Mouse (Mus musculus) hindlimb bud, embryonic 11.5 days (tissue): ENCODE data around the gene Pagr1b.

Experiments used
- DNase-seq: peaks from one replicate; pipeline ENCODE4 v3.0.0-alpha.2; 2012; ENCODE audit warnings: low read depth, low spot score; ENCODE audit errors: extremely low spot score

The Pagr1b gene

DNA sequence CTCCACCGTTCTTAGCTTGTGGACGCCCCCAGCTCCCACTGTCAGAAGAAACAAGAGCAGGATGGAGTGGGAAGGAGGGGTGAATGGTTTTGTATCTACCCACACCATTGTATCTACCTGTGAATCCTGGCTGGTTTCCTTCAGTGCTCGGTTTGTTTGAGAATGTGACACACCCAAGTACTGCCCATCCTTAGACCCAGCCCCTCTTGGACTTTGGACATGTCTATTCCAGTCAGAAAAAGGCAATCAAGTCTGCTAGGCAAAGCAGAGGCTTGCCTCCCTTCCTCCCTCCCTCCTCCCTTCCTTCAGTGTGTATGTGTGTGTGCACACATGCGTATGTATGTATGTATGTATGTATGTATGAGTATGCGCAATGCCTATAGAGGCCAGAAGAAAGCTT lies 12.7 kb downstream of the Pagr1b start:
- DNase-seq, result no peak

DNA sequence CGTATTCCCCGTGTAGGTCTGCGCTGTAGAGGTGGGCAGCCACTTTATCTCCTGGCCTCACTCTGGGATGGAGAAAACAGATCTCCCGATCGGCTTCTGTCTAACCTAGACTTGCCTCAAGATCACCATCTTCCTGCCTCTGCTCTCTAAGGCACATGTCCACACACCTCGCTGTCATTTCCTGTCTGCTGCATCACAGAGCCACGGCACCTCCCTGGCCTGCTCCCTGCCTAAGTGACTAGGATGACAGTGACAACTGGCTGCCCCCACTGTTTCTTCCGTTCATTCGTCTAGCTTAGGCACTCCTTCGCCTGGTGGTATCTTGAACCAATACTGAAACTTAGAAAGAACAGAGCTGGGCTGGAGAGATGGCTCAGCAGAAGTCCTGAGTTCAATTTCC lies 16.7 kb downstream of the Pagr1b start:
- no peak for DNase-seq

DNA sequence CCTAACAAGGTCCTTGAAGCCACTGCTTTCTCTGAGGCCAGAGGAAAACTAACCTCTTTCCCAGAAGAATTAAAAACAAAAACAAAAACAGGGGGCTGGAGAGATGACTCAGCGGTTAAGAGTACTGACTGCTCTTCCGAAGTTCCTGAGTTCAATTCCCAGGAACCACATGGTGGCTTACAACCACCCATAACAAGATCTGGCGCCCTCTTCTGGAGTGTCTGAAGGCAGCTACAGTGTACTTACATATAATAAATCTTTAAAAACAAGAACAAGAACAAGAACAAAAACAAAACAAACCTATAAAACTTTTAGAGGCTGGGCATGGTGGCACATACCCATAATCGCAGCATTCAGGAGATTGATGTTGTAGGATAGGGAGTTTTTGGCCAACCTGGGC lies 19.8 kb downstream of the Pagr1b start:
- no peak for DNase-seq

DNA sequence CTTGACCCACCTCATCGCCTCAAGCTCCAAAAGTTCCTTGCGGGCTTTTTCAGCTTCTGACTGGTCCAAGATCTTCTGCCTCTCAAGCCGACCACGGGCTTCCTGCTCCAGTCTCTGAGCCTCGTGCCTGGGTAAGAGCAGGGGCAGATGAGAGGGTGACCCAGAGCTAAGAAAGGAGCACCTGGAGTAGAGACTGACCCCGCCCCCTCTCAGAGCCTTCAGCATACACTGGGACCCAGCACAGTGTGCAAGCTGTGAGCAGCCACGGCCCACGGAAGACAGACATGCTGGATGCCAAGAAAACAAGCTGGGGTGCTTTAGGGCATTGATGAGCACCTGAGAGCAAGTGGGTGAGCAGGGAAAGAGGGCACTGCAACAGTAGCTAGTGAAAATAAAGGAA lies 27.5 kb downstream of the Pagr1b start:
- DNase-seq, result no peak

DNA sequence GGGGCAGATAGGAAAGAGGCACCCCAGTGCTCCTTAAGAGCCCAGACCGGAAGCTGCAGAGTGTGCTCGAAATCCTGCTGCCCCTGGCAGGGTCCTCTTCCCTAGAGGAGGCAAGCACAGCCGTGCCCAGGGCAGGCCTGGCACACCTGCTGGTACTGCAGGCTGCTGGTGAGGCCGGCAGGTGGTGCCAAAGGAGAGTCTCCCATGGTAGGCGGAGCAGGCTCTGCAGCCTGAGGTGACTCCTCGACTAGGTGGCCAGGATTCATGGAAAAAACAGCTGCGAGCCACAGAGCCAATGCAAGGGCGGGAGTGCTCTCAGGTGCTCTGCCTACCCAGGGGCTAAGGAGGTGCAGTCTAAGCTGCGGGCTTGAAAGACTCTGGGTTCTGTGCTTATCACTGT lies 30.0 kb downstream of the Pagr1b start:
- DNase-seq, result no peak

DNA sequence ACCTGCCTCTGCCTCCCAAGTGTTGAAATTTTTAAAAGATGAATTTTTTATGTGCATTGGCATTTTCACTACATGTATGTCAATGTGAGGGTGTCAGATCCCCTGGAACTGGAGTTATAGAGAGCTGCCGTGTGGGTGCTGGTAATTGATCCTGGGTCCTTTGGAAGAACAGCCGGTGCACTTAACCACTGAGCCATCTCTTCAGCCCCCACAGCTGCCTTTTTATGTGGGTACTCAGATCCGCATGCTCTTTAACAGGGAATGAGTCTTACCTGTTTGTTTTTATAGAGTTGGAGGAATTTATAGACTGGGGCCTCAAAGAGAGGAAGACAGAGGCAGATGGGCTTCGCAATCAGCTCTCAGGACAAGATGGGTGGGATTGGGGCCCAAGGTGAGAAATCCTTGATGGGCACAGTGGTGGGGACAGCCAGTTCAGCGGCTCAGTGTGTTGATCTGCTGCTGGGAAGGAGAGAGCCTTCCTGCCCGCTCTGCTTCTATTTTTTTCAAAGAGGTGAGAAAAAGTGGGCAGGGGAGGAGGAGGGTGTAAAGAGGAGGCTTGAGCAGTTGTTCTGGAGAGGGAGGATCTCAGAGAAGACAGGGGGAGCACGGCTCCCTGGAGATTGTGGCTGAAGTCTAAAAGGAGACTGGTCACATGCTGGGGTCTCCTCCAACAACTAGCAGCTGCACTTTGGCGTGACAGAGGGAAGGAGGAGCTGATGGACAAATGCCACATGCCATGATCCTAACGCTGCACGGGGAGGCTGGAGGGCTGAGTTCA lies 31.4 kb downstream of the Pagr1b start:
- no peak for DNase-seq

DNA sequence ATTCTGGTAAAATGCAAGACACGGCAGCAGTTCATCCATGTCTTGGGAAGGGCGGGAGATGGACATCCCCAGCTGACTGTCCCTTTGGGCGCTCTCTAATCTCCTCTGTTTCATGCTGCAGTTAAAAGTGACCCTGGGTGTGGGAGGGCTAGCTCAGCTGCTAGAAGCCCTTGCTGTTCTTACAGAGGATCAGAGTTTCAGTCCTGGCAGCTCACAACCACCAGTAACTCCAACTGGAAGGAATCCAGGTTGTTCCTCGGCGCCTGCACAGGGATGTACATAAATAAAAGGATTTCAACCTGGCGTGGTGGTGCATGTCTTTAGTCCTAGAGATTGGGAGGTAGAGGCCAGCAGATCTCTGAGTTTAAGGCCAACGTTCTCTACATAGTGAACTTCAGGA lies 33.2 kb downstream of the Pagr1b start:
- no peak for DNase-seq

DNA sequence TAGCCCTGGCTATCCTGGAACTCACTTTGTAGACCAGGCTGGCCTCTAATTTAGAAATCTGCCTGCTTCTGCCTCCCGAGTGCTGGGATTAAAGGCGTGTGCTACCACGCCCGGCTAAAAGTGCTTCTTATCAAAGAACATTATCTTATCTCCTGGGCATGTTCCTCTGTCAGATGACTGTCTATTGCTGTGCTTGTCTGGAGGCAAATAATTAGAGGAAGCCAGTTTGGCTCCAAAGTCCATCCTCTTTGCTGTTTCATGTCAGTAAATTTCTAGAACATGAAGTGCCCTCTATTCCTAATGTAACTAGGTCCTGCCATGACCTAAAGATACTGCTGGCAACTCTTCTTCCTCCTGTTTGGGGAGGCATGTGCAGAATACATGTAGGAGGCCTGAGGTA lies 34.2 kb downstream of the Pagr1b start:
- DNase-seq, result no peak

DNA sequence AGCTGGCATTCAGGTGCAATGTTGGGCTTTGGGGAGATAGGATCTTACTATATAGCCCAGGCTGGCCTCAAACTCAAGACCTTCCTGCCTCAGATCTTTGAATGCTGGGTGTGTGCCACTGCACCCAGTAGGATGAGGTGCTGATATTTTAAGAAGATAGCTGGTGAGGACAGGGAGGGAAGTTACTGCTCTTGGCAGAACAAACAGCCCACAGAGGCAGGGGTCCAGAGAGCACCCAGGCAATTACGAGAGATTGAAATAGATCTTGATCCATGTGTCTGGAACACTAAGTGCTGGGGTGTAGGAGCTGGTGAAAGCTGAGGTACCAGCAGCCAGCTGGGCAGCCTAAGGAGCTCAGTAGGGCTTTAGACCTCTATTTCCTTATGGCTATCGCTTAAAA lies 34.7 kb downstream of the Pagr1b start:
- DNase-seq, result no peak

DNA sequence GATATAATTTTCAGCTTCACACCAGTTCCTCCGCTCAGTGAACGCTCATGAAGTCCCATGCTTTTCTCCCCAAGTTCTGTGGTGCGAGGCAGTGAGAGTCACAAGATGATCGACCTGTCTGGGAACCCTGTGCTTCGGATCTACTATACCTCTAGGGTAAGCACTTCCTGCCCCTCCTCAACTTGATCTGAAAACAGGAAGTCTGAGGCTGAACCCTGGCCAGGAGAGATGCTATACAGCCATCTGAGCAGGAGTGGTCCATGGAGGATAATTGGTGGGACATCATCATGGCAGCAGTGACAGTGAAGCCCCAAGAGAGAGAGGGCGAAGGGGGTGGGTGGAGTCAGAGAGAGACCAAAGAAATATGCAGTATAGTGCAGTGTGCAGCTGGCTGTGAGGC lies 37.4 kb downstream of the Pagr1b start:
- DNase-seq, result no peak

DNA sequence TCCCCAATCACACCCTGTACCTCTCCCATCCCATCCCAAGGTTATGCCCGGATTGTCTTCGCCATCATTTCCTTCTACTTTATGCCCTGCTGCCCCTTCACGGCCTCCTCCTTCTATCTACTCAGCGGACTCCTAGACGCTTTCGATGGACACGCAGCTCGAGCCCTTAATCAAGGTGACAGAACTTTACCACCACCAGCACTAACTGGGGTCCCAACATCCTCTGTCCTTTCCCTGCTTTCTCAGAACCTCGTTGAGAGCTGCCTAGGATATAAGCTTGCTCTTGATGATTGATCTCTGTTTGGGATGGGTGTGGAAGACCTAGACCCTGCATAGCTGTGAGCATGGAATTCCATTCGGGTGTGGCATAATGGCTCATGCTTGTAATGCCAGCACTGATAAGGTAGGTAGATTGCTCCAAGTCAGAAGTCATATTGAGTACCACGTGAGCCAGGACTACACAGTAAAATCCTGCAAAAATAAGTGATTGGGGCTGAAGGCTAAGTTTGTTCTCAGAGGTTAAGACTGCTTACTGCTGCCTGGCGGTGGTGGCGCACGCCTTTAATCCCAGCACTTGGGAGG lies 39.3 kb downstream of the Pagr1b start:
- no peak for DNase-seq

DNA sequence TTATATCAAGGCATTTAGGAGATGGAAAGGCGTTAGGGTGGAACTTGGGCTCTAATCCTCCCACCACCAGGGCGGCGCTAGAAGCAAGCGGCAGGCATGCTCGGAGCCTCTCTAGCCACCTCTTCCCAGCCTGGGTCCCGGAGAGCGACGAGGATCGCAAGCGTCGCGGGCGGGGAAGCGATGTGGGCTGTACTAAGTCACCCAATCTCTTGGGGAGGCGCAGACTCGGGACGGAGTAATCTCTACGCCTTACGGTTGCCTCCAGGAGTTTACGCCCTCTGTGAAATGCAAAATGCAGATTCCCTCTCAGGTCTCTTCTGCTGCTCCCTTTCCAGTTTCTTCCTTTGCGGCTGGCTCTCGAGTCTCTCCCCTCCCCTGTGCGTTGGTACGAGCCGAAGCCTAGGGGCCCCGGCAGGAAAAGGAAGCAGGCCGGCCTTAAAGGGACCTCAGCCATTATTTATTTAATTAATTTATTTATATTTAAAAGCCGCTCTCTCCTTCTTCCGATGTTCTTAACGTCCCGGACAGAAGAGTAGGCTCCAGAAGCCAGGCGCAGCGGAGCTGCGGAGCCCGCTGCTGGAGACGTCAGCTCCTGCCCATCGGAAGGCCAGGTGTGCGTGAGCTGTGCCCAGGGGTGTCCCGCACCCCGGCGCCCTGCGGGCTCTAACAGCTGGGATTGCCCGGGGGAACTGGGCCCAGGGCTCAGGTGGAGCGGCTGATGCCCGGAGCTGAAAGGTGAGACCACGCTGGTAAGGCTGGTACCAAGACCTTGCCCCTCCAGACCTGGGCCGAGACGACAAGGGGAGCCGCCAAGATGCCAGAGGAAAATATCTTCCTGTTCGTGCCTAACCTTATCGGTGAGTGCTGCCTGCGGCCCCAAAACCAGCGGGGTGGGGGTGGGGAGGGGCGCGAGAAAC lies 40.1 kb downstream of the Pagr1b start, which contains the start of gene Cdiptos:
Cdiptos (minus strand) TSS at position 149 of the 917 bp plus-strand sequence.
- DNase-seq, result peak; percentile 92

DNA sequence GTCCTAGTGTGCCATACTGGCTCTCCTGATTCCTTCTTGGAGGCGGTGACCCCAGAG lies 40.6 kb downstream of the Pagr1b start, which contains the start of gene Cdipt:
Cdipt (plus strand) TSS at position 22 of the 57 bp plus-strand sequence.
- DNase-seq, result no peak

DNA sequence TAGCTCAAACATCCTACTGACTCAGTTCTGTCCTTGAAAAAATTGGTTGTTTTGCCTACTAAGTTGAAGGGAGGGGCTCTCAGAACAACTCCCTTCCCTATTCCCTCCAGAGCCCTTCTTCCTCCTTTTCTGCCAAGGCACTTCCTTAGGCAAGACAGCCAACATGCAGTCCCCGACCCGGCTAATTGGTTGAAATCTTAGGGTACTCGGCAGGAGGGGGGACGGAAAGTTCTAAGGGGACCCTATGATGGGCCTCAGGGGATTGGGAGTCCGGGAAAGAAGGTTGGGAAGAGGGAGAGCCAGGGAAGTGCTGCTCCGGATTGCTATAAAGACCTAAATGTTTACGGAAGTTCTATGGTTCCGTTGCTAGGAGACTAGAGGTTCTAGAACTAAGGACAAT lies 40.8 kb downstream of the Pagr1b start:
- no peak for DNase-seq

DNA sequence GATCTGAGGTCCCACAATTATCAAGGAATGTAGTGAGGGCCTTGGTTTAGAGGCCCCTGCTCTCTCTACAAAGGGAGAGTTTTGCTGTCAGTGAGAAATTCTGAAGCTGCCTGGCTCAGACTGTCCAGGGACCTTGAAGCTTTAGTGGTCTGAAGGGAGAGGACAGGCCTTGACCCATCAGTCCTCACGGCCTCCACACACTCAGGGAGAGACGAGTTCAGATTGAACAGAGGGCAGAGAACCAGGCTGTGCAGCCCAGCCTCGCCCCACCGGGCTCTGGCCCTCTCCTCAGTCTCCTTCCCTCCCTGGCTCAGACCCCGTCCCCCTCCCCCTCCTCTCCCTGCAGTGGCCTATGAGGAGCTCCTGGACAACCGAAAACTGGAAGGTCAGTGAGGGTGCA lies 48.9 kb downstream of the Pagr1b start:
- no peak for DNase-seq

DNA sequence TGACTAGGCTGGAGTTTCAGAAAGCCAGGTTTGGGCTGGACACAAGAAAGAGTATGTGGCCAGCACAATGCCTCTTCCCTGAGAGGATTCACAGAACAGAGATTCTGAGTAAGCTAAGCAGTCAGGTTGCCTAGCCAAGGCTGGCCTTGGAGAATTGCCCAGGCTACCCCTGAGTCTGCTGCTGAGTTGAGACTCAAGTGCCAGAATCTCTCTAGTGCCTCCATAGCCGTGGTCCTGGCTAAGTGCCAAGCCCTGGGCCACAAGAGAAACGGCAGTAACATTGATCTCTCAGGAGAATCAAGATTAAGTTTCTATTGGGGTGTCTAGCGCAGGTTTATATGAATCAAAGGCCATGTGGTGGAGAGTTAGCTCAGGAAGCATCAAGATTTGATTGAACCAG lies 50.7 kb downstream of the Pagr1b start:
- no peak for DNase-seq

DNA sequence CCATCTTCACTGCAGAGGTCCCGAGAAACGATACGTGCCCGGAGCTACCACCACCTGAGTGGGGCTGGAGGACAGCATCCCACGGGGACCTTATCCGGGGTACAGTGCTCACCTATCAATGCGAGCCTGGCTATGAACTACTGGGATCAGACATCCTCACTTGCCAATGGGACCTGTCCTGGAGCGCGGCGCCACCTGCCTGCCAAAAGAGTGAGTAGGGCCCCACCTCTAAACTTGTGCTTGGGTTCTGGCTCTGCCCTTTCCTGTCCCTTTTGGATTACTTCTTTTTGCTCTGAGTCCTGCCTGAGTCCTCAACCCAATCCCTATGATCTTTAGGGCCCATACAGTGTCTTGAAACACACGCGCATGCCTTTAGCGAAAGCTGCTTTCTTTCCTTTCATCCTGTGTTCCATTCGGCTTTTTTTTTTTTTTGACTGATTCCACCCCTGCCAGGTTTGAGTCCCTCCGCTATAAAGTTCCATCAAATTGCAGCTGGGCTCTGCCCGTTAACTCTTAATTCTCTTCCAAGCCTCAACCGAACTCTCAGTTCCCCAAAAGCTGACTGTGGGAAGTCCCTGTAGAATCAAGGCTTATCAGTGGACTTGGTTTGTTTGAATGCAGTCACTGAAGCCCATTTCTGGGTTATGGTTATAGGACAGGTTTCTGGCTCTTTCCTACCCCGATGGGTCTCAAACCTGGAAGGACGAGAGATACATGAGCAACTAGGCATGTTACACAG lies 52.6 kb downstream of the Pagr1b start:
- no peak for DNase-seq

DNA sequence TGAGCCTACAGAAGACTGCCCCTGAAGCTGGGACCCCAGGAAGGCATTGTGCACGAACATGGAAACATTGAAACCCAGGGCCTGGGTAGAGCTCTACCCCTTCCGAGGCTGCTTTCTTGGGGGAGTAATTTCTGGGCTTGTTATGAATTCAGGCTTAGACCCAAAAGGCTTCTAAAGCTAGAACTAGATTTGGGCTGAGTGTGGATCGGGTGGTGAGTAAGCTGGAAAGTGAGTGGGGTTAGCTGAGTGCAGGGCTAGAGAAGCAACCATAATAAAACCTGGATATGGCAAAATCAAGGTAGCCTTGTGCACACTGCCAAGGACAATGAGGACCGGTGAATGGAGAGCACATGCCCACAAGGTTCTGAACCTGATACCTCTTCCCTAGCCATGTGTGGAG lies 54.3 kb downstream of the Pagr1b start:
- no peak for DNase-seq

DNA sequence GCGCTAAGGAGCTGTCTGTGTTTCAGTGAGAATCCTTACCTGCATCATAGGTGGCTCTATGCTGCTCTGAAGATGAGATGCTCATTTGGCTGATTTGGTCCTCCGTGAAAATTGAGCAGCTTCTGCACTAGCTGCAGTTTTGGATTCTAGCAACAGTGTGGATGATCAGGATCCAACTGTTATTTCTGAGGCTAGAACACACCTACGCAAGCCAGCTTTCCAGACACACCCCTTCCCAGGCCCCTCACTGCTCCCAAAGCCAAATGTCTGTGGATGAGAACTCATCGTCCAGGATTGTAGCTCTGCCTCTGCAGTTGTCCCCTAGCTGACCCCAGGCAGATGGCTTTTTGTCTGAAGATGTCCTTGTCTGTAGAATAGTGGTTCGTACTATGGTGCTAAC lies 55.2 kb downstream of the Pagr1b start:
- DNase-seq, result no peak

DNA sequence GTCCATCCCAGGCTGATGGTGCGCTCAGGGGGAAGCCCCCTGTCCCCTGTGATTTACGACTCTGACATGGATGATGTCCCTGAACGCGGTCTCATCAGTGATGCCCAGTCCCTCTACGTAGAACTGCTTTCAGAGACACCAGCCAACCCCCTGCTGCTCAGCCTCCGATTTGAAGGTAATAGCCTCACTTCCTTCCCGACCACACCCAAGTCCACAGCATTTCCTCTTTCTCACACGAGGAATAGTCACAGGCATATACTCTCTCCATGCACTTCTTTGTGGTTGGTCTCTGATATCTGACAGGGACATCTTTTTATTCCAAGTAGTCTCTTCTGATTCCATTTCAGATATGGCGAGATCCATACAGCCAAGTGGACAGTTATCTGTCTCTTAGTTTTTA lies 56.5 kb downstream of the Pagr1b start:
- DNase-seq, result no peak

DNA sequence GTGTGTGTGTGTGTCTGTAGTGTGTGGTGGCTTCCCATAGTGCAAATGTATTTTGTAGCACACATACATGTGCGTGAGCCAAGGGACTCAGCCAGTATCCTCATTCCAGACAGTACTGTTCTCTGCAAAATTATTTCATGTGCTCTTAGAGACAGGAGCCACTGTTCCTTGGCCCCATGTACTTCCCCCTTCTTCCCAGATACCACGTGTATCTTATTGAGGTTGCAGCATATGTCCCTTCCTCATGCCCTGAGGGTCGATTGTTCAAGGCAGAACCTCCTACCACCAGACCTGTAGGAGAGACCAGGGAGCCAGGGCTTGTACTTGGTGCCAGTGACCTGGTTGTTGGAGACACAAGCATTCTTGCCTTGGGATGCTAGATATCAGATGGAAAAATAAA lies 61.2 kb downstream of the Pagr1b start:
- no peak for DNase-seq

DNA sequence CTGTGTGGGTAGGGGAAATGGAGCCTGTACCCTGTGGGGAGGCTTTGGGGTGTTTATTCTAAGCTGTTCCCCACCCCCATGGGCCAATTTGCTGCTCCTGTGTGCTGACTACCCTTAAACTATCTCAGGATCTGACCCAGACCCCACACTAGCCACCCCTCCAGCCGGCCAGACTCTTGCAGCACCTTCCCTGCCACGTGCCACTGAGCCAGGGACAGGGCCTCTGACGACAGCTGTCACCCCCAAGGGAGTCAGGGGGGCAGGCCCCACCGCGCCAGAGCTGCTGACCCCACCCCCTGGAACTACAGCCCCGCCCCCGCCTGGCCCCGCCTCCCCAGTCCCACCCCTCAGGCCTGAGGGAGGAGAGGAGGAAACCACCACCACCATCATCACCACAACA lies 63.6 kb downstream of the Pagr1b start:
- no peak for DNase-seq
